Mouse (Mus musculus) adrenal gland, postnatal 10 days (tissue): Measurements from ENCODE around the gene Cpped1. TPM values are rescaled to one million over a fixed set of nuclear protein-coding genes. Genes with fewer than 3 reads are reported as not detected.

Source experiments
- DNase-seq: peaks from one replicate; pipeline ENCODE4 v3.0.0; 2021; ENCODE audit warnings: mixed read lengths
- long read RNA-seq, 2 experiments: library from polyadenylated mRNA; stranded (forward); transcript quantifications; one replicate each; pipeline ENCODE4 v2.0.0; 2021
- total RNA-seq, 2 experiments: library from RNA; stranded (reverse); gene quantifications; 2 replicates each; pipeline ENCODE4 v1.2.3; 2021

The Cpped1 gene
- total RNA-seq: 10 to 100 TPM; 44.8 to 57.1 TPM
- long read RNA-seq, experiment 1, transcript Cpped1-202 (4 exons, 2,663 nt): major isoform, 12 of 37 reads
- long read RNA-seq, experiment 1, partial matches to known transcripts: 1 of 37 reads
- long read RNA-seq, experiment 1, other reads (novel, unspliced or antisense): 22 of 37 reads
- long read RNA-seq, experiment 2, transcript Cpped1-202 (4 exons, 2,663 nt): major isoform, 20 of 30 reads
- long read RNA-seq, experiment 2, partial matches to known transcripts: 2 of 30 reads
- long read RNA-seq, experiment 2, other reads (novel, unspliced or antisense): 7 of 30 reads

- DNase-seq: peak; percentile 94
Observed at GRCm38 (mm10) chr16:11909035-11909591, at the start of gene Cpped1. Cpped1 (minus strand) TSS chr16:11909445.

- peak; percentile 69 for DNase-seq
Observed at GRCm38 (mm10) chr16:11940477-11940876, 31.2 kb upstream of the Cpped1 start.

GRCm38 (mm10) chr16:11910801-11911200 is 1.6 kb upstream of the Cpped1 start:
- DNase-seq: no peak

GRCm38 (mm10) chr16:11909817-11910216 is 572 bp upstream of the Cpped1 start:
- DNase-seq: no peak

- DNase-seq: no peak
Observed at GRCm38 (mm10) chr16:11908461-11909014, 707 bp downstream of the Cpped1 start.

GRCm38 (mm10) chr16:11907816-11908215 is 1.4 kb downstream of the Cpped1 start:
- peak; percentile 9 for DNase-seq

- peak; percentile 22 for DNase-seq
Observed at GRCm38 (mm10) chr16:11906906-11907305, 2.3 kb downstream of the Cpped1 start.

- DNase-seq: no peak
Observed at GRCm38 (mm10) chr16:11905216-11905615, 4.0 kb downstream of the Cpped1 start.

- DNase-seq: no peak
Observed at GRCm38 (mm10) chr16:11902007-11902406, 7.2 kb downstream of the Cpped1 start.

GRCm38 (mm10) chr16:11900341-11900740 is 8.9 kb downstream of the Cpped1 start:
- peak; percentile 61 for DNase-seq

GRCm38 (mm10) chr16:11896411-11896810 is 12.8 kb downstream of the Cpped1 start:
- no peak for DNase-seq

GRCm38 (mm10) chr16:11894877-11895276 is 14.4 kb downstream of the Cpped1 start:
- peak; percentile 12 for DNase-seq

- DNase-seq: no peak
Observed at GRCm38 (mm10) chr16:11890186-11890585, 19.1 kb downstream of the Cpped1 start.

- no peak for DNase-seq
Observed at GRCm38 (mm10) chr16:11889741-11890140, 19.5 kb downstream of the Cpped1 start.

GRCm38 (mm10) chr16:11881795-11882194 is 27.4 kb downstream of the Cpped1 start:
- DNase-seq: no peak

- no peak for DNase-seq
Observed at GRCm38 (mm10) chr16:11880461-11880860, 28.8 kb downstream of the Cpped1 start.

GRCm38 (mm10) chr16:11879196-11879595 is 30.0 kb downstream of the Cpped1 start:
- DNase-seq: no peak

- no peak for DNase-seq
Observed at GRCm38 (mm10) chr16:11875227-11875626, 34.0 kb downstream of the Cpped1 start.

- no peak for DNase-seq
Observed at GRCm38 (mm10) chr16:11873292-11873691, 36.0 kb downstream of the Cpped1 start.

- DNase-seq: no peak
Observed at GRCm38 (mm10) chr16:11868486-11868885, 40.8 kb downstream of the Cpped1 start.

- DNase-seq: no peak
Observed at GRCm38 (mm10) chr16:11852716-11853605, 56.3 kb downstream of the Cpped1 start.

- no peak for DNase-seq
Observed at GRCm38 (mm10) chr16:11848990-11849658, 60.1 kb downstream of the Cpped1 start.
